Mouse (Mus musculus): ENCODE measurements around the gene Prr19. TPM values are rescaled to one million over a fixed set of nuclear protein-coding genes. Genes with fewer than 3 reads are reported as not detected.
"Not testable (repeated sequence)": the region's sequence is repeated elsewhere in the genome, so short reads cannot be mapped to it uniquely, and the experiment has no call there.

Prr19 gene
- polyA plus RNA-seq, 1 experiment, result not detected

DNA sequence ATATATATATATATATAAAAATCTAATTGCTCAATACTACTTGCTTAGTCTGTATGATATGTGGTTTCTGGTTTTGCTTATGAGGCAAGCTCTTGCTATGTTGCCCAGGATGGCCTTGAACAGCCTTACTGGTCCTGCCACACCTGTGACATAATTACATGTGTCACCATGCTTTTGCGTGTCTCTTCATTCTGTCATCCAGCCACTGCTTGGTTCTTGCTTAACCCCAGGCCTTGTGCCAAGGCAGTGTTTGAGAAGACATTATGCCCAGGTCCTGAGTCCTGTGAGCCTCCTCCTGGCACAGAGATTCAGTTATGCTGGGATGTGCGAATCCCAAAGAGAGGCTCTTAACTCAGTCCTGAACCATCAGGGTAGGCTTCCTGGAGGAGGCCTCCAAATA lies 22.0 kb downstream of the Prr19 start:
- Histone ChIP-seq H3K4me1 (ENCODE audit: control insufficient read depth, insufficient read depth, low read length) (peaks cover 8% of the 10 kb centered on the region), H3K4me3 (ENCODE audit: insufficient read depth, low read depth, low read length) (no peak overlapping the region), H3K27ac (ENCODE audit: insufficient read depth, low read depth, low read length) (no peak overlapping the region)
- no peak for TF ChIP-seq CTCF (IDR thresholded peaks at IDR 0.05; ENCODE audit: insufficient read depth, low read depth, low read length)
- TF ChIP-seq POLR2A (IDR thresholded peaks at IDR 0.05; ENCODE audit: insufficient read depth, low read depth, low read length), result no peak
- 81% methylated on average over 2 of the region's 2 CpGs for WGBS

DNA sequence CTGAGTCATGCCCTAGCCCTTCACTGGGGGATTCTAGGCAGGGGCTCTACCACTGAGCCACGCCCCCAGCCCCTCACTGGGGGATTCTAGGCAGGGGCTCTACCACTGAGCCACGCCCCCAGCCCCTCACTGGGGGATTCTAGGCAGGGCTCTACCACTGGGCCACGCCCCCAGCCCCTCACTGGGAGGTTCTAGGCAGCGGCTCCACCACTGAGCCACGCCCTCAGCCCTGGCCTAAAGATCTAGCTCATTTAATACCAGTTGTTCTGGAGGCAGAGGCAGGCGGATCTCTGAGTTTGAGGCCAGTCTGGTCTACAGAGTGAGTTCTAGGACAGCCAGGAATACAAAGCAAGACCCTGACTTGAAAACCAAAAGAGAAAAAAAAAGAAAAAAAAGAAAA lies 24.2 kb downstream of the Prr19 start:
- not testable (repeated sequence) for H3K4me1 ChIP-seq (ENCODE audit: control insufficient read depth, insufficient read depth, low read length); H3K4me3 ChIP-seq (ENCODE audit: insufficient read depth, low read depth, low read length); H3K27ac ChIP-seq (ENCODE audit: insufficient read depth, low read depth, low read length)
- WGBS, result 94% methylated on average over 6 of the region's 6 CpGs

DNA sequence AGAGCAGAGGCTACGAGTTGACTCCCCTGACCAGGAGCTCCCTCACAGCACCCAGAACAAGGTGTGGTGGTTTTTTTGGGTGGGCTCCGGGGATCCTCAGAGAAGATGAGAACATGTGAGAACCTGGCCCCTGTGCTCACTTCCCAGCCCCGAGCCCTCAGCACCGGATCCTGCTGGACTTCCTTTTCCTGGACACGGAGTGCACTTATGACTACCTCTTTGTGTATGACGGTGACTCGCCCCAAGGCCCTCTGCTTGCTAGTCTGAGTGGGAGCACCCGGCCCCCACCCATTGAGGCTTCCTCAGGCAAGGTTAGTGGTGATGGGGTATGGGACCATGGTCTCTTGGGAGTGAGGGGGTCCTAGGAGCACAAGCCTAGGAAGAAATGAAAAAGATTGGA lies 25.0 kb downstream of the Prr19 start:
- H3K4me1 ChIP-seq (ENCODE audit: control insufficient read depth, insufficient read depth, low read length), result peaks cover 8% of the 10 kb centered on the region
- no peak overlapping the region for H3K27ac ChIP-seq (ENCODE audit: insufficient read depth, low read depth, low read length)
- WGBS, result 87% methylated on average over 8 of the region's 8 CpGs
- H3K4me3 ChIP-seq (ENCODE audit: insufficient read depth, low read depth, low read length), result no peak overlapping the region
- TF ChIP-seq CTCF (IDR thresholded peaks at IDR 0.05; ENCODE audit: insufficient read depth, low read depth, low read length) (no peak), POLR2A (IDR thresholded peaks at IDR 0.05; ENCODE audit: insufficient read depth, low read depth, low read length) (no peak)

DNA sequence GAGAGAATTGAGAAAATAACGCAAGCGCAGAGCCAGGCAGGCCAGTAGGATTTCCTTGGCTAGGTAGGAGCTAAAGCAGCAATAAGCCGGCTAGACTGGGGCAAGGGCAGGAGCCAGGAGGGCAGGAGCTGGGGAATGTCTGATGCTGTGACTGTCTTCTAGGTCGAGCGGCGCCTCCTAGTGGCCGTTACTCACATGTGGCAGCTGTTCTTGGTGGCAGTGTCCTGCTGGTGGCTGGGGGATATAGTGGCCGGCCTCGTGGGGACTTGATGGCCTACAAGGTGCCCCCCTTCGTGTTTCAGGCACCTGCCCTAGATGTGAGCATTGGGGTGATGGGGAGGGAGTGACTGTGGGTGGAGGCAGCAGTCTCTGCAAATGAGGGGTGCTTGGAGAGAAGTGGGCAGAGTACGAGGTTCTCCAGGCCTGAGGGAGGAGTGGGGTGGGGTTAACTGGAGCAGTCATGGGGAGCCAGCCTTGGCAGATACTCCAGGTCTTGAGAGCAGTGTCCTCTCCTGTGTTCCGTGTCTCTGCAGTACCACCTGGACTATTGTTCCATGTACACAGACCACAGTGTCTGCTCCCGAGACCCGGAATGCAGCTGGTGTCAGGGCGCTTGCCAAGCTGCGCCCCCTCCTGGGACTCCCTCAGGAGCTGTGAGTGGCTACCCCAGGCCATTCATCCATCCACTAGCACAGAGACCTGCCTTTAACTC lies 32.5 kb downstream of the Prr19 start:
- H3K4me3 ChIP-seq (ENCODE audit: insufficient read depth, low read depth, low read length), result no peak overlapping the region
- 31% methylated on average over 16 of the region's 16 CpGs for WGBS
- H3K4me1 ChIP-seq (ENCODE audit: control insufficient read depth, insufficient read depth, low read length), result no peaks in the 10 kb centered on the region
- TF ChIP-seq CTCF (IDR thresholded peaks at IDR 0.05; ENCODE audit: insufficient read depth, low read depth, low read length), result peak; percentile 76
- TF ChIP-seq POLR2A (IDR thresholded peaks at IDR 0.05; ENCODE audit: insufficient read depth, low read depth, low read length), result no peak
- no peak overlapping the region for H3K27ac ChIP-seq (ENCODE audit: insufficient read depth, low read depth, low read length)

DNA sequence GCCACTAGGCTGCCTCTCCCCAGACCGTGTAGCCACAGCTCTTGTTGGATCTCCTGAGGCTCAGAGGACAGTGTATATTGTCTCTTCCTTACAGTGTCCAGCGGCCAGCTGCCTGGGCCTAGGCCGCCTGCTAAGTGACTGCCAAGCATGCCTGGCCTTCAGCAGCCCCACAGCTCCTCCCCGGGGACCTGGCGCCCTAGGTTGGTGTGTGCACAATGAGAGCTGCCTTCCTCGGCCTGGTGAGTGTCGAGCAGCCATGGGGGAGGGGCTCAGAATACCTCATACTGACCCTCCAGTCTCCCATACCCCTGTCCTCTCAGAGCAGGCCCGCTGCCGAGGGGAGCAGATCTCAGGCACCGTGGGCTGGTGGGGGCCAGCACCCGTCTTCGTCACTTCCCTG lies 33.3 kb downstream of the Prr19 start:
- TF ChIP-seq CTCF (IDR thresholded peaks at IDR 0.05; ENCODE audit: insufficient read depth, low read depth, low read length) (no peak), POLR2A (IDR thresholded peaks at IDR 0.05; ENCODE audit: insufficient read depth, low read depth, low read length) (no peak)
- H3K4me3 ChIP-seq (ENCODE audit: insufficient read depth, low read depth, low read length), result no peak overlapping the region
- WGBS, result 78% methylated on average over 12 of the region's 12 CpGs
- no peak overlapping the region for H3K27ac ChIP-seq (ENCODE audit: insufficient read depth, low read depth, low read length)
- H3K4me1 ChIP-seq (ENCODE audit: control insufficient read depth, insufficient read depth, low read length), result no peaks in the 10 kb centered on the region

DNA sequence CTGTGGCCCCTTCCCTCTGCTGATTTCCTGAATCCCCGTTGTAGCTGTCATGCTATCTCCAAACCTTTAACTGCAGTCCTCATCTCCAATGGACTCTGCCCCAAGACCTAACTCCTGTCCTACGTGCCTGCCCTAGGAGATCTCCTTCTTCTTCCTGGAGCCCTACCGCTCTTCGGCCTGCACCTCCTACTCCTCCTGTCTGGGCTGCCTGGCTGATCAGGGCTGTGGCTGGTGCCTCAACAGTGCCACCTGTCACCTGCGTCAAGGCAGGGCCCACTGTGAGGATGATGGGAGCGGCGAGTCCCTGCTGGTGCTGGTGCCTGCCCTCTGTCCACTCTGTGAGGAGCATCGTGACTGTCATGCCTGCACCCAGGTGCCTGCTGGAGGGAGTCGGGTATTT lies 38.1 kb downstream of the Prr19 start:
- TF ChIP-seq POLR2A (IDR thresholded peaks at IDR 0.05; ENCODE audit: insufficient read depth, low read depth, low read length), result no peak
- no peak for TF ChIP-seq CTCF (IDR thresholded peaks at IDR 0.05; ENCODE audit: insufficient read depth, low read depth, low read length)
- WGBS, result 89% methylated on average over 9 of the region's 9 CpGs
- H3K27ac ChIP-seq (ENCODE audit: insufficient read depth, low read depth, low read length), result no peak overlapping the region
- H3K4me3 ChIP-seq (ENCODE audit: insufficient read depth, low read depth, low read length), result no peak overlapping the region
- H3K4me1 ChIP-seq (ENCODE audit: control insufficient read depth, insufficient read depth, low read length), result peaks cover 10% of the 10 kb centered on the region

DNA sequence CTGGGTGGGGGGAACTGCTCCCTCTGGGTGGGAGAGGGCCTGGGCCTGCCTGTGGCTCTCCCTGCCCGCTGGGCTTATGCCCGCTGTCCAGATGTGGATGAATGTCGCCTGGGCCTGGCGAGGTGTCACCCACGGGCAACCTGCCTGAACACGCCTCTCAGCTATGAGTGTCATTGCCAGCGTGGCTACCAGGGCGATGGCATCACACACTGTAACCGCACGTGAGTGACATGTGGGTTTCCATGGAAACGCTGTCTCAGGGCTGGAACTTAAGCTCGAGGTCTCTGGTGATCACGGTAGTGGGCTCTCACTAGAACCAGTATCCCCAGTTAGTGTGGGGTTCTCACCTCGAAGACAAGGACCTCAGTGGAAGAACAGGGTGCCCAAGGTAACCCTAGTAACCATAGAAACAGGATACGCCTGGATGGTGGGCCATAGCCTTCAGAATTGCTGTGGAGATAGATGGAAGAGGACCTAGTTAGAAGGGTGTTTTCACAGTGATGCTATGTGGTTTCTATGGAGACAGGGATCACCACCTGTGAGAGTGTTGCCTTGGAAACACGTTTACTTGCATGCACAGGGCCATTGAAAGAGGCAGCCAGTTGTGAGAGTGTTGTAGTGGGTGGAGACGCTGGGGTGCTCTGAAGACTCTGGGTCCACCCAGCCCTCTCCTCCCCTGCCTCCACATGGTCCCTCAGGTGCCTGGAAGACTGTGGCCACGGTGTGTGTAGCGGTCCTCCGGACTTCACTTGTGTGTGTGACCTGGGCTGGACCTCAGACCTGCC lies 40.0 kb downstream of the Prr19 start:
- WGBS, result 67% methylated on average over 20 of the region's 20 CpGs
- peaks cover 10% of the 10 kb centered on the region for H3K4me1 ChIP-seq (ENCODE audit: control insufficient read depth, insufficient read depth, low read length)
- H3K4me3 ChIP-seq (ENCODE audit: insufficient read depth, low read depth, low read length), result no peak overlapping the region
- no peak for TF ChIP-seq POLR2A (IDR thresholded peaks at IDR 0.05; ENCODE audit: insufficient read depth, low read depth, low read length)
- TF ChIP-seq CTCF (IDR thresholded peaks at IDR 0.05; ENCODE audit: insufficient read depth, low read depth, low read length), result no peak
- no peak overlapping the region for H3K27ac ChIP-seq (ENCODE audit: insufficient read depth, low read depth, low read length)

DNA sequence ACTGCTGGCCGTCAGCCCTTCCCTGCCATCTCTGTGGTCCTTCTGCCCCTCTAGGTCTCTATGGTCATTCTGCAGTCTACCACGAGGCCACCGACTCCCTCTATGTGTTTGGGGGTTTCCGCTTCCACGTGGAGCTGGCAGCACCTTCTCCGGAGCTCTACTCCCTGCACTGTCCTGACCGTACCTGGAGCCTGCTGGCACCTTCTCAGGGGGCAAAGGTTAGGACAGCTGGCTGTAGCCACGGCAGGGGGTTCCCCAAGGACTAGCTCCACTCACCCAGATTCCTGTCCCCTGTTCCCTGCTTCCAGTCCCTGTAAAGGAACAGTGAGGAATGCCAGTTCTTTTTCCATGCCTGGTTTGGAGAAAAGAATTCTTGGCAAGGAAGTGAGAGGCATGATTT lies 47.6 kb downstream of the Prr19 start:
- H3K4me3 ChIP-seq (ENCODE audit: insufficient read depth, low read depth, low read length), result no peak overlapping the region
- WGBS, result 85% methylated on average over 8 of the region's 8 CpGs
- H3K27ac ChIP-seq (ENCODE audit: insufficient read depth, low read depth, low read length), result no peak overlapping the region
- no peaks in the 10 kb centered on the region for H3K4me1 ChIP-seq (ENCODE audit: control insufficient read depth, insufficient read depth, low read length)
- no peak for TF ChIP-seq CTCF (IDR thresholded peaks at IDR 0.05; ENCODE audit: insufficient read depth, low read depth, low read length)
- no peak for TF ChIP-seq POLR2A (IDR thresholded peaks at IDR 0.05; ENCODE audit: insufficient read depth, low read depth, low read length)

Other genes starting within 250 kb of the Prr19 start
- gene Grik5, start 229.1 kb upstream of the Prr19 start, polyA plus RNA-seq (2012; ENCODE audit: insufficient read depth, insufficient read length, low replicate concordance, missing spikeins), result not detected in 2 replicates
- not detected in 2 replicates for gene Zfp574, start 228.8 kb upstream of the Prr19 start, polyA plus RNA-seq (2012; ENCODE audit: insufficient read depth, insufficient read length, low replicate concordance, missing spikeins)
- gene Pou2f2, start 121.7 kb upstream of the Prr19 start, polyA plus RNA-seq (2012; ENCODE audit: insufficient read depth, insufficient read length, low replicate concordance, missing spikeins), result not detected in 2 replicates
- not detected in 2 replicates for gene Dedd2, start 80.8 kb upstream of the Prr19 start, polyA plus RNA-seq (2012; ENCODE audit: insufficient read depth, insufficient read length, low replicate concordance, missing spikeins)
- gene Zfp526, start 80.0 kb upstream of the Prr19 start, polyA plus RNA-seq (2012; ENCODE audit: insufficient read depth, insufficient read length, low replicate concordance, missing spikeins), result not detected in 2 replicates
- not detected in 2 replicates for gene Gsk3a, start 63.6 kb upstream of the Prr19 start, polyA plus RNA-seq (2012; ENCODE audit: insufficient read depth, insufficient read length, low replicate concordance, missing spikeins)
- gene Erf, start 50.6 kb upstream of the Prr19 start, polyA plus RNA-seq (2012; ENCODE audit: insufficient read depth, insufficient read length, low replicate concordance, missing spikeins), result not detected in 2 replicates
- 41.9 TPM in 1 of 2 replicates, not detected in the other for gene Cic, start 33.7 kb upstream of the Prr19 start, polyA plus RNA-seq (2012; ENCODE audit: insufficient read depth, insufficient read length, low replicate concordance, missing spikeins)
- gene Pafah1b3, start 3.4 kb upstream of the Prr19 start, polyA plus RNA-seq (2012; ENCODE audit: insufficient read depth, insufficient read length, low replicate concordance, missing spikeins), result not detected in 2 replicates
- gene Tmem145, start 4.7 kb downstream of the Prr19 start, polyA plus RNA-seq (2012; ENCODE audit: insufficient read depth, insufficient read length, low replicate concordance, missing spikeins), result not detected in 2 replicates
- gene Megf8, start 15.8 kb downstream of the Prr19 start, polyA plus RNA-seq (2012; ENCODE audit: insufficient read depth, insufficient read length, low replicate concordance, missing spikeins), result not detected in 2 replicates
- not detected in 2 replicates for gene Cnfn, start 68.3 kb downstream of the Prr19 start, polyA plus RNA-seq (2012; ENCODE audit: insufficient read depth, insufficient read length, low replicate concordance, missing spikeins)
- not detected in 2 replicates for gene Lipe, start 97.3 kb downstream of the Prr19 start, polyA plus RNA-seq (2012; ENCODE audit: insufficient read depth, insufficient read length, low replicate concordance, missing spikeins)
- gene Cxcl17, start 111.5 kb downstream of the Prr19 start, polyA plus RNA-seq (2012; ENCODE audit: insufficient read depth, insufficient read length, low replicate concordance, missing spikeins), result not detected in 2 replicates
- gene Ceacam1, start 176.2 kb downstream of the Prr19 start, polyA plus RNA-seq (2012; ENCODE audit: insufficient read depth, insufficient read length, low replicate concordance, missing spikeins), result not detected in 2 replicates
- not detected in 2 replicates for gene Ceacam2, start 238.4 kb downstream of the Prr19 start, polyA plus RNA-seq (2012; ENCODE audit: insufficient read depth, insufficient read length, low replicate concordance, missing spikeins)

All from olfactory bulb, adult 2 months (tissue).